ENCODE assay signal across 8 mouse cellular contexts in the genomic region with DNA sequence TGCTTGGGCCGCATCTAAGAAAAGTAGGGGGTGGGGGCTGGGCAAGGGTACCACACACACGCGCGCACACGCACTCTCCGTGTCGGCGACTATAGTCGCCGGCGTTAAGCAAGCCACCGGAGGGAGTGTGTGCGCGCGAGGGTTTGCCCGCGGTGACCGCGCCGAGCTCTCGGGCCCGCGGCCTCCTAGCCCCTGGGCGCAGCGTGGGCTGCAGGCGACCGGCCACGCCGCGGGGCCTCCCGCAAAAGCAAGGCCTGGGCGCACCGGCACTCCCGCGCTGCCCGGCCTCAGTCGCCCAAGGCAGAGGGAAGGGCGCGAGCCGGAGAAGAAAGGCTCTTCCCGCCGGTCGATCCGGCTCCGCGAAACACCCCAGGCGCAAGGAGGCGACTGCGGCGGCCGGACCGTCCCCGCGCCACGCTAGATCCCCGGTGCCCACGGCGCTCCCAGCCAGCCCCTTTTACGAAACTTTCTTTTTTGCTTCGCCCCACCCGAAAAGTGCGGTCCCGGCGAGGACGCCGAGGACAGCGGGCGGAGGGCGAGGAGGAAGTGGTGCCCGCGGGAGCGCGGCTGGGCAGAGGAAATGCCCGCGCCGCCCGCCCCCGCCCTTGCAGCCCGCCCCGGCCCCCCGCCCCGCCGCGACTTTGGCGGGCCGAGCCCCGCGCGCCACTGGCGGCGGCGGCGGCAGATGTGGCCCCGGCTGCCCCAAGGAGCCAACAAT. TPM values are rescaled to one million over a fixed set of nuclear protein-coding genes. Genes with fewer than 3 reads are reported as not detected.
DNase-seq lines count a peak whose midpoint lies in the region; ATAC-seq and TF ChIP-seq lines count a peak whose summit lies in the region.

No protein-coding gene starts in this region.

- WGBS in embryonic facial prominence, embryonic 14.5 days = under 1% methylated on average over 38 of the region's 94 CpGs
- whole genome bisulfite sequencing in heart, postnatal 0 days = under 1% methylated on average over 69 of the region's 94 CpGs
- whole genome bisulfite sequencing in limb, embryonic 12.5 days = under 1% methylated on average over 93 of the region's 94 CpGs
- WGBS in midbrain, embryonic 11.5 days = under 1% methylated on average over 81 of the region's 94 CpGs

- no peak for TF ChIP-seq EP300 in heart, postnatal 0 days (IDR thresholded peaks at IDR 0.05; ENCODE audit: low read depth)

- H3K36me3 ChIP-seq in embryonic facial prominence, embryonic 14.5 days (ENCODE audit: control insufficient read depth, insufficient read depth, low read length) = no peaks in the 10 kb centered on the region
- no peaks in the 10 kb centered on the region for H3K36me3 ChIP-seq in heart, postnatal 0 days (replicated peaks; ENCODE audit: control insufficient read depth, insufficient read depth, low read length)
- no peaks in the 10 kb centered on the region for H3K36me3 ChIP-seq in limb, embryonic 12.5 days
- no peaks in the 10 kb centered on the region for H3K36me3 ChIP-seq in midbrain, embryonic 11.5 days (ENCODE audit: control insufficient read depth, insufficient read depth, low read length)

- H3K4me1 ChIP-seq in embryonic facial prominence, embryonic 14.5 days (ENCODE audit: control insufficient read depth, insufficient read depth, low read length) = peaks cover 30% of the 10 kb centered on the region
- peaks cover 36% of the 10 kb centered on the region for H3K4me1 ChIP-seq in heart, postnatal 0 days (ENCODE audit: control insufficient read depth, insufficient read depth)
- peaks cover 43% of the 10 kb centered on the region for H3K4me1 ChIP-seq in limb, embryonic 12.5 days (replicated peaks)
- peaks cover 37% of the 10 kb centered on the region for H3K4me1 ChIP-seq in midbrain, embryonic 11.5 days (ENCODE audit: control insufficient read depth, insufficient read depth, low read length)

- ATAC-seq in embryonic facial prominence, embryonic 14.5 days (ENCODE audit: low read depth) = no peak
- no peak for ATAC-seq in heart, postnatal 0 days (ENCODE audit: insufficient read depth, low read depth)
- ATAC-seq in limb, embryonic 12.5 days (ENCODE audit: insufficient number of reproducible peaks, insufficient read depth, low FRiP score, low TSS enrichment, low read depth) = no peak
- peak; percentile 23 for ATAC-seq in midbrain, embryonic 11.5 days (ENCODE audit: low FRiP score)

- no peaks in the 10 kb centered on the region; the same call in 1 of the 2 replicates for H3K27me3 ChIP-seq in embryonic facial prominence, embryonic 14.5 days (replicated peaks; ENCODE audit: control insufficient read depth, insufficient read depth, low read length)
- H3K27me3 ChIP-seq in heart, postnatal 0 days (ENCODE audit: control insufficient read depth, insufficient read depth, low read length) = no peaks in the 10 kb centered on the region
- peaks cover 17% of the 10 kb centered on the region; the same call in 1 of the 2 replicates for H3K27me3 ChIP-seq in limb, embryonic 12.5 days
- peaks cover 10% of the 10 kb centered on the region for H3K27me3 ChIP-seq in midbrain, embryonic 11.5 days (ENCODE audit: control insufficient read depth, insufficient read depth, low read length)

- H3K9ac ChIP-seq in embryonic facial prominence, embryonic 14.5 days (ENCODE audit: low read depth, low read length) = peak overlapping the region; percentile 95
- peak overlapping the region; percentile 97 for H3K9ac ChIP-seq in heart, postnatal 0 days (replicated peaks; ENCODE audit: low read depth, low read length)
- H3K9ac ChIP-seq in limb, embryonic 12.5 days (replicated peaks) = peak overlapping the region; percentile 98
- peak overlapping the region; percentile 99 for H3K9ac ChIP-seq in midbrain, embryonic 11.5 days (ENCODE audit: low read length)

- TF ChIP-seq CTCF in heart, postnatal 0 days (IDR thresholded peaks at IDR 0.05; ENCODE audit: low read depth) = no peak

- peak overlapping the region; percentile 97 for H3K27ac ChIP-seq in embryonic facial prominence, embryonic 14.5 days (replicated peaks; ENCODE audit: low read depth, low read length)
- peak overlapping the region; percentile 97 for H3K27ac ChIP-seq in heart, postnatal 0 days (ENCODE audit: low read depth)
- peak overlapping the region; percentile 99 for H3K27ac ChIP-seq in limb, embryonic 12.5 days
- peak overlapping the region; percentile 99 for H3K27ac ChIP-seq in midbrain, embryonic 11.5 days (ENCODE audit: low read depth, low read length)

- H3K4me2 ChIP-seq in embryonic facial prominence, embryonic 14.5 days (ENCODE audit: low read depth, low read length) = peak overlapping the region; percentile 95
- H3K4me2 ChIP-seq in heart, postnatal 0 days (ENCODE audit: low read depth, low read length) = peak overlapping the region; percentile 68
- peak overlapping the region; percentile 89 for H3K4me2 ChIP-seq in limb, embryonic 12.5 days
- peak overlapping the region; percentile 98 for H3K4me2 ChIP-seq in midbrain, embryonic 11.5 days

- no peaks in the 10 kb centered on the region for H3K9me3 ChIP-seq in embryonic facial prominence, embryonic 14.5 days (ENCODE audit: control insufficient read depth, low read length)
- no peaks in the 10 kb centered on the region for H3K9me3 ChIP-seq in heart, postnatal 0 days (replicated peaks; ENCODE audit: control insufficient read depth, low read length)
- no peaks in the 10 kb centered on the region for H3K9me3 ChIP-seq in limb, embryonic 12.5 days
- no peaks in the 10 kb centered on the region for H3K9me3 ChIP-seq in midbrain, embryonic 11.5 days (ENCODE audit: control insufficient read depth, low read length)

- peak; percentile 39 for DNase-seq in kidney, adult 11 months
- no peak for DNase-seq in kidney, adult 9 months
- peak; percentile 80 for DNase-seq in adrenal gland, adult 2 months
- DNase-seq in embryonic facial prominence, embryonic 14.5 days (ENCODE audit: low spot score) = peak; percentile 36
- DNase-seq in heart, postnatal 0 days (ENCODE audit: low spot score) = peak; percentile 29
- DNase-seq in midbrain, embryonic 11.5 days (ENCODE audit: low spot score, missing footprints) = peak; percentile 97
- no peak for DNase-seq in natural killer cell, adult 2 months (ENCODE audit: low spot score in 2 of 2)

- peak overlapping the region; percentile 93 for H3K4me3 ChIP-seq in embryonic facial prominence, embryonic 14.5 days (ENCODE audit: low read depth, low read length)
- peak overlapping the region; percentile 93 for H3K4me3 ChIP-seq in heart, postnatal 0 days (ENCODE audit: low read depth, low read length)
- H3K4me3 ChIP-seq in limb, embryonic 12.5 days (replicated peaks) = peak overlapping the region; percentile 96
- H3K4me3 ChIP-seq in midbrain, embryonic 11.5 days (ENCODE audit: low read depth, low read length) = peak overlapping the region; percentile 93

RNA-seq across cellular contexts. Expression of gene Fgfr2, which starts 1.3 kb away (rescaled TPM):
- total RNA-seq in adrenal gland, adult 2 months (2021) = 100 to 1,000 TPM; 178 to 245 TPM
- 47.1 and 48.0 TPM in 2 replicates for polyA plus RNA-seq in adrenal gland, adult 2 months (2012; rRNA removed)
- polyA plus RNA-seq in embryonic facial prominence, embryonic 14.5 days (2014; fragmentation: Nextera tagmentation; extraction: Ambion mirVana) = 106 and 119 TPM in 2 replicates
- total RNA-seq in heart, postnatal 0 days (2014; rRNA removed; ENCODE audit: low replicate concordance) = 10.0 and 11.5 TPM in 2 replicates
- 3.8 TPM in 2 replicates for polyA plus RNA-seq in heart, postnatal 0 days (2015; fragmentation: Nextera tagmentation; extraction: Ambion mirVana)
- polyA plus RNA-seq in limb, embryonic 12.5 days (2016; fragmentation: Nextera tagmentation; extraction: Ambion mirVana) = 112 and 123 TPM in 2 replicates
- 85.3 and 92.0 TPM in 2 replicates for polyA plus RNA-seq in midbrain, embryonic 11.5 days (2014; fragmentation: Nextera tagmentation; extraction: Ambion mirVana)

RNA-seq across cellular contexts. Expression of gene Ctbp2, which starts 2.3 kb away (rescaled TPM):
- total RNA-seq in adrenal gland, adult 2 months (2021) = 10 to 100 TPM; 54.4 to 65.3 TPM
- 52.8 and 53.2 TPM in 2 replicates for polyA plus RNA-seq in adrenal gland, adult 2 months (2012; rRNA removed)
- polyA plus RNA-seq in embryonic facial prominence, embryonic 14.5 days (2014; fragmentation: Nextera tagmentation; extraction: Ambion mirVana) = 63.0 and 69.5 TPM in 2 replicates
- 66.6 and 71.3 TPM in 2 replicates for total RNA-seq in heart, postnatal 0 days (2014; rRNA removed; ENCODE audit: low replicate concordance)
- 27.0 and 27.9 TPM in 2 replicates for polyA plus RNA-seq in heart, postnatal 0 days (2015; fragmentation: Nextera tagmentation; extraction: Ambion mirVana)
- 105 and 110 TPM in 2 replicates for polyA plus RNA-seq in limb, embryonic 12.5 days (2016; fragmentation: Nextera tagmentation; extraction: Ambion mirVana)
- 118 and 131 TPM in 2 replicates for polyA plus RNA-seq in midbrain, embryonic 11.5 days (2014; fragmentation: Nextera tagmentation; extraction: Ambion mirVana)

Comparison
In these comparisons a context has a peak if more than half of its experiments do, and no peak if none do; other contexts are left out.
1. DNase-seq: peak in kidney, adult 11 months (single experiment), adrenal gland, adult 2 months (single experiment), embryonic facial prominence, embryonic 14.5 days (single experiment), heart, postnatal 0 days (single experiment) and midbrain, embryonic 11.5 days (single experiment); none in kidney, adult 9 months (single experiment) and natural killer cell, adult 2 months (0 of 2).
2. Peak in every context shown above with its lines, with median percentiles within 50 percentile points of each other: H3K27ac ChIP-seq, H3K4me2 ChIP-seq, H3K4me3 ChIP-seq and H3K9ac ChIP-seq.